Mouse (Mus musculus) T-cell, adult 2 months (primary cell): ENCODE data around the gene Slc4a8.
"Not testable (repeated sequence)": the region's sequence is repeated elsewhere in the genome, so short reads cannot be mapped to it uniquely, and the experiment has no call there.

Experiments
- DNase-seq: peaks from one replicate; pipeline ENCODE4 v3.0.0; 2022; ENCODE audit warnings: low spot score

The Slc4a8 gene

DNA sequence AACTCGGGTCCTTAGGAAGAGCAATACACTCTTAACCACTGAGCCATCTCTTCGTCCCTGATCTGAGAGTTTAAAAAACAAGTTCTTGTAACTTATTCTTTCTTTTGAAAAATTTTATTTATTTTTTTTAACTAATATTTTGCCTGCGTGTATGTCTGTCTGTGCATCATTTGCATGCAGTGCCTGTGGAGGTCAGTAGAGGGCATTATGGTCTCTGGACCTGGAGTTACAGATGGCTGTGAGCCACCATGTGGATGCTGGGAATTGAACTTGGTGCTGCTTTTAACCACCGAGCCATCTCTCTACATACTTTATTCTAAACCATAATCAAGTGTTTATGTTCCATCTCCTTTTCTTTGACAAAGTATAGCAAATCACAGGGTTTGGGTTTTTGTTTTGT is 11.1 kb downstream of the Slc4a8 start:
- DNase-seq: no peak

DNA sequence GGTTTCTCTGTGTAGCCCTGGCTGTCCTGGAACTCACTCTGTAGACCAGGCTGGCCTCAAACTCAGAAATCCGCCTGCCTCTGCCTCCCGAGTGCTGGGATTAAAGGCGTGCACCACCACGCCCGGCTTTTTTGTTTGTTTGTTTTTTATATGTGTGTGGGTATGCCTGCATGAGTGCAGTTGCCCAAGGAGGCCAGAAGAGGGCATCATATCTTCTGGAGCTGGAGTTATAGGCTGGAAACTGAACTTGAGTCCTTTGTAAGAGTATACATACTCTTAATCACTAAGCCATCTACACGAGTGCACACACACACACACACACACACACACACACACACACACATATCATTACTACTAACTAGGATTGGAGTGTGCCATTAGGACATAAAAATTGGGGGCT is 12.3 kb downstream of the Slc4a8 start:
- DNase-seq: not testable (repeated sequence)

- DNase-seq: no peak
Observed at GRCm38 (mm10) chr15:100775189-100776166, 13.9 kb downstream of the Slc4a8 start.

DNA sequence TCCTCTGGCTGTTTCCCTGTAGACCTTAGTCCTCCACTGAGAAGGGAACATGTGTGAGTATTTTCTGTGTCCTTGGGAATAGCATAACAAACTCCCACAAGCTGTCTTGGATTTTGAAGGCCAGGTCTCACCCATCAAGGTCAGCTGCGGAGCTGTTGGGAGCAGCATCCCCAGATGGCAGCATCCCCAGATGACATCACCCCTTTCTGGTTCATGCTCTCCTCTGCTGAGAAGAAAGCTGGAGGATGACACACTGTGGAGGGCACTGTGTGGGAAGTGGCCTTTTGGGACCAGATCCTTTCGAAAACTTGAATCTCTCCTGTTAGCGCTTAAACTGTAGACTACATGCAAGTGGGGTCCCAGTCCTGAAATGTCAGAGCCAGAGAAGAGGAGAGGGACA is 14.9 kb downstream of the Slc4a8 start:
- DNase-seq: no peak

- DNase-seq: no peak
Observed at GRCm38 (mm10) chr15:100777020-100778016, 15.8 kb downstream of the Slc4a8 start.

DNA sequence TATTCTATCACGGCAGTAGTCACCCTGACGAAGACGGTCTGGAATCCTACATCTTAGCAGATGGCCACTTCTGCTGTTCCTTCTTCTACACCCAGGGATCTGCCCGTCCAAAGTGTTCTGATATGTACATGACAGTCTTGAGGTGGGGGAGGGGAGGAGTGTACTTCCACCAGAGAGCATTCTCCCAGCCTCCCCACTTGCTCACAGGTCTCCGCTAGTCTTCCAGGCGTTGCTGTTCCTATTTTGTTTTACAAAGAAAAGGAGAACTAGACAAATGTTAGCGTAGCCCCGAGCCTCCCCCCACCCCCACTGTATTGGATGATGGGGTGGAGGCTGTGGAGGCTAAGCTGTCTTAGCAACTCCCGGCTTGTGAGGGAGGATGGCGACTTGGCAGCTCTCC is 18.3 kb downstream of the Slc4a8 start:
- DNase-seq: no peak

DNA sequence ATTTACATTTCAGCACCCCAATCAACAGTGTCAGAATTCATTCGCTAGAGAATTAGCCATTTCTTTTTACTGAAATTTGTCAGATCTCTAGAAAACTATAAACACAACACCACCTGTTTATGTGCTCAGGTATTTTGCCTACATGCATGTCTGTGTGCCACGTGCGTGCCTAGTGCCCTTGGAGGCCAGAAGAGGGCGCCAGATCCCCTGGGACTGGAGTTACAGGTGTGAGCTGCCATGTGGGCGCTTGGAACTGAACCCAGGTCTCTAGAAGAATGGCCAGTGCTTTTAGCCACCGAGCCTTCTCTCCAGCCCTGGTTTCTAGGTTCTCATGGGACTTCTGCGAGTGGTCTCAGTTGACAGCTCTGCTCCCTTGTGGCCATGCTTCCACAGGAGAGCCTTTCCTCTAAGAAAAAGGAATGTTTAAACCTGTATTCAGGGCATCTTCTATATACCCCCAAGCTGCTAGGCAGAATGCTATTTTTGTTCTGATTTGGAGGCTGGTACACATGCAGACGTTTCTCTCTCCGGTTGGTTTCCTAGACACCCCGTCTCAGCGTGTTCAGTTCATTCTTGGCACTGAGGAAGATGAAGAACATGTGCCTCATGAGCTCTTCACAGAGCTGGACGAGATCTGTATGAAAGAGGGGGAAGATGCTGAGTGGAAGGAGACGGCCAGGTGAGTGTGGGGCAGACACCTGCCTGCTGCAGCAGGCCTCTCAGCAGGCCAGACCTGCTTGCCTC is 21.9 kb downstream of the Slc4a8 start:
- DNase-seq: no peak

GRCm38 (mm10) chr15:100790219-100790618 is 28.7 kb downstream of the Slc4a8 start:
- no peak for DNase-seq

- DNase-seq: no peak
Observed at GRCm38 (mm10) chr15:100792324-100792723, 30.8 kb downstream of the Slc4a8 start.

DNA sequence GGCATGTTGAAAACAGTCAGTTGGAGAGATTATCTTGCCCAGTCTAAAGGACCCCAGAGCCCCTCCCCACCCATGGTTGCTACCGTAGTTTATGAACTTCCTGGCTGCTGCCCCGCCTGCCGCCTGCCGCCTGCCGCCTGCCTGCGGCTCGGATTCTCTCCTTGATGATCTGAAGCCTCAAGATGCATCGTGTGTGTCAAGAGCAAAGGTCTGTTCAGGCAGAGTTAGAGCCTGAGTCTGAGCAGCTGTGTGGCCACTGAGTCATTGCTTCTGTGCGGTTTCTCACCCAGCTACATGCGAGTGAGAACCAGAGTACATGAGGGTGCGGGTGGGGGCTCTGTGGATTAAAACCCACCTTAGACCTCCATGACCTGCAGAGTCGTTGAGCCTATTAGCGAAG is 39.4 kb downstream of the Slc4a8 start:
- DNase-seq: no peak

DNA sequence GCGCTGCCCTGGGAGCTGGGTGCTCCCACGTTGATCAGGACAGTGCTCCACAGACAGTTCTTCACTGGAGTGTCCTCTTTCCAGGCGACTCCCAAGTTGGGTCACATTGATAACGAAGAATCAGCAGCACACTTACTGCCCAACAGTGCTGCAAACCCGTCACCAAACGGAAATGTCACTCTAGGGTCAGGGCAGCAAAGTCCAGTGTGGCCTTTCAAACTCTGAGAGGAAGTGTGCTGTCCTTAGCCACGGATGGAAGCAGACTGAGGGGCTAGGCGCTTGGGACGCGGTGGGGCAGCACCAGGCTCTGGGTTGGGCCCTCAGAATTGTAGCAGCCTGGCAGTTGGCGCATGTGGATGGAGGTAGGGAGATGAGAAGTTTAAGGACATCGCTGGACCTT is 46.5 kb downstream of the Slc4a8 start:
- DNase-seq: no peak

DNA sequence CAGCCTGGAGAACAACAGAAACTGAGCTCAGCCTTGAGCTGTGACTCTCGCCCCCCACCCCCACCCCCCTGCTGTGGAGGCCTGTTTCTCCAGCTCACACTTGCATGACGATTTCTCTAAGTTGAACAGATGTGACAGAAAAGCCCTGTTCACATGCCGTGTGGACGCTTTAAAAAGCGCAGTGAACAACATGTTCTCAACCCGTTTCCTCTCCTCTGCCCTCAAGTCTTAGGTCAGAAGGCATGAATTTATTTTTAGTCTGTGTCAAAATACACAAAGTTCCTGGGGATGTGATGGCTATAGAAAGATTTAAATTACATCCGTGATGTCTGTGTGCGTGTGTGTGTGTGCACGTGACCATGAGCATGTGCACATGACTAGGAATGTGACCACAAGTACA is 46.9 kb downstream of the Slc4a8 start:
- no peak for DNase-seq

GRCm38 (mm10) chr15:100810243-100810642 is 48.7 kb downstream of the Slc4a8 start:
- DNase-seq: no peak

DNA sequence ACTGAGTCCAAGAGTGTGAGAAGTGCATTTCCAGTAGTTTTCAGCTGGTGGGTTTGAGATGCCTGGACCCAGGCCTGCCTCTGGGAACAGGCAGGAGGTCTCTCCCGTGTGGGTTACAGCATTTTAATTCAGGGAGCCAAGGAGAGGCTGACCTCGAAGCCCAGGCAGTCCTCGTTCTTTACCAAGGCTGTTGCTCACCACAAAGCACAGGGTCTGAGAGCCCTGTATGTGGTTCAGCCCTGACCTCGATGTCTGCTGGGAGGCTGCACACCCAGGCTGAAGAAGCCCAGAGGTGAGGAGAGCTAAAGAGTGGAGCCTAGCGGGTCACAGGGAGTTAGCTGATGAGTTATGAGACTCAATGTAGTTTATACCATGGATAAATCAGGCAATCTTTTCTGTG is 52.0 kb downstream of the Slc4a8 start:
- DNase-seq: no peak

- DNase-seq: no peak
Observed at GRCm38 (mm10) chr15:100814066-100814465, 52.5 kb downstream of the Slc4a8 start.

- no peak for DNase-seq
Observed at GRCm38 (mm10) chr15:100815310-100815709, 53.8 kb downstream of the Slc4a8 start.

- no peak for DNase-seq
Observed at GRCm38 (mm10) chr15:100818860-100819259, 57.3 kb downstream of the Slc4a8 start.

- DNase-seq: peak; percentile 5
Observed at GRCm38 (mm10) chr15:100821824-100822223, 60.3 kb downstream of the Slc4a8 start.

GRCm38 (mm10) chr15:100822370-100822769 is 60.8 kb downstream of the Slc4a8 start:
- DNase-seq: not testable (repeated sequence)

GRCm38 (mm10) chr15:100825249-100825856 is 63.8 kb downstream of the Slc4a8 start:
- no peak for DNase-seq

GRCm38 (mm10) chr15:100826076-100826475 is 64.5 kb downstream of the Slc4a8 start:
- DNase-seq: no peak
